Mouse (Mus musculus): Measurements from ENCODE around the gene Yipf1.

DNA sequence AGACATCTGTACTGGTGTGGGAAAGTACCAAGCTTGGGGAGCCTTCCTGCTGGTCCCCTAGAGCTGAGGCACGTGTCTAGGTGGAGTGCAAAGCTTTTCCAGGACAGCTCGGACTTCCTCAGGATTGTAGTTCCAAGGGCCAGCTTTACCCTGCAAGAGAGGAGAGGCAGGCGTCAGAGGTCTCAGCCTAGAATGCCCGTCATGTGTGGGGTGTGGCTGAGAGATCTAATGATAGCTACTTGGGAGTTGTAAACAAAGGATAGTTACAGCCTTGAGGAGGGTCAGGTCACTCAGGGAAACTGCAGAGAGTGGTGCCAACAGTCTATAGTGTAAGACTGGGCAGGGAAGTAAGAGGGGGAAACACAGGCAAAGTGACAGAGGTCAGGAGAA lies 21.9 kb upstream of the Yipf1 start:
- TF ChIP-seq CTCF (IDR thresholded peaks at IDR 0.05; ENCODE audit: control insufficient read depth, insufficient read depth, low read length) (no peak), POLR2A (IDR thresholded peaks at IDR 0.05; ENCODE audit: borderline replicate concordance, control insufficient read depth, low read depth, low read length) (no peak)
